Mouse (Mus musculus) brain, embryonic 14.5 days (tissue): Measurements from ENCODE around the gene Dbil5.

Source experiments
- CTCF ChIP-seq: fragments of 200-500 bp; IDR thresholded peaks from 2 replicates; pipeline ENCODE4 v1.5.1; 2012; ENCODE audit warnings: inconsistent platforms, mild to moderate bottlenecking, moderate library complexity, borderline replicate concordance; ENCODE audit not compliant: insufficient read depth, insufficient read length; ENCODE audit errors: extremely low read depth
- POLR2A ChIP-seq: fragments of 200-500 bp; IDR thresholded peaks from 2 replicates; pipeline ENCODE4 v1.6.1; 2012; ENCODE audit warnings: mild to moderate bottlenecking, inconsistent platforms, borderline replicate concordance; ENCODE audit not compliant: poor library complexity, insufficient read depth, insufficient read length, severe bottlenecking; ENCODE audit errors: extremely low read depth

- no peak for TF ChIP-seq CTCF
- TF ChIP-seq POLR2A: peak; percentile 26; the same call in 1 of the 2 replicates
Measured at GRCm38 (mm10) chr11:76179495-76180145, 37.8 kb upstream of the Dbil5 start, which contains the start of the genes Vps53 and Fam57a.
